Mouse (Mus musculus): ENCODE data around the gene Nubp2. TPM values are rescaled to one million over a fixed set of nuclear protein-coding genes. Genes with fewer than 3 reads are reported as not detected.
A peak's percentile ranks its signal among the peaks of the same experiment; 100 is the strongest.

The Nubp2 gene
- polyA plus RNA-seq (2015; fragmentation: Nextera tagmentation; extraction: Ambion mirVana) = 28.6 and 42.8 TPM in 2 replicates

DNA sequence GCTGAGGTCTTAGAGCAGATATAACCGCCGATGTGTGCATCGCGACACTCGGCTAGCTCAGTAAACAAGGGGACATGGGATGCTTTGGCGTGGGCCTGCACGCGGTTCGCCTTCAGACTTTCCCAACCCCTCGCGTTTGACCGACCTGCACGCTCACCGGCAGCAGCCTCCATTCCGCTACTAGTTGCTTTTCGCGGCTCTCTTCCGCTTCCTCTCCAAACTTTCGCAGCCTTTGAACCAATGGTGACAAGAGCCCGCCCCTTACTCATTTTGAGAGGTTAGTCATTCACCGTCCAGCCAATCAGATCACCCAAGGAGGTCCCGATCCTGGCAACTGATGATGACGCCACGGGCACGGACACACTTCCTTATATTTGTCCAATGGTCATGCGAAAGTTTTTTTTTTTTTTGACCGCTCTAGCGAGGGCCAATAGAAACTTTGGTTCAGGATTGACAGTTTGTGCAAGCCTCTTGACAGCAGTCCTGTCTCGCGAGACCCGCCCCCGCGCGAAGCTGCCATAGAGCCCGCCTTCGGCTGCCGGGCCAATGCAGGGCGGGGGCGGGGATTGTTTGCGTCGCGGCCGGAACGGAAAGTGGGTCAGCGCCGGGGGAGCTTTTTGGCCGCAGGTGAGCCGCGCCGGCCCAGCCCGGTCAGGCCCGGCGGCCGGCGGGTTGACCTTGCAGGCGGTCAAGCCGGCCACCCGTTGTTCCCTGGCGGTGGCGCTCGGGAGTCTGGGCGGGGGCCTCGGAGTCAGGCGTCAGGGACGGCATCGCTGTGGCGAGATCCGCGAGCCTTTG, at the start of gene Nubp2, which contains the start of gene Spsb3:
TSS of gene Nubp2 (minus strand) at position 216 of the 798 bp plus-strand sequence.
TSS of gene Spsb3 (plus strand) at position 510 of the 798 bp plus-strand sequence.
- peak within 1 kb of the TSS; percentile 81 for H3K27ac ChIP-seq
- H3K27me3 ChIP-seq = no peaks in the 10 kb centered on the region
- peaks cover 23% of the 10 kb centered on the region for H3K4me1 ChIP-seq (replicated peaks)
- WGBS = under 1% methylated on average over 69 of the region's 69 CpGs
- H3K36me3 ChIP-seq = peaks cover 25% of the 10 kb centered on the region
- peak; percentile 96 for ATAC-seq (replicated peaks; ENCODE audit: insufficient number of reproducible peaks, insufficient read depth, low FRiP score, low read depth)
- H3K9me3 ChIP-seq (replicated peaks) = no peaks in the 10 kb centered on the region
- peak within 1 kb of the TSS; percentile 94 for H3K4me3 ChIP-seq
- H3K4me2 ChIP-seq = peak within 1 kb of the TSS; percentile 94
- H3K9ac ChIP-seq = peak within 1 kb of the TSS; percentile 88

DNA sequence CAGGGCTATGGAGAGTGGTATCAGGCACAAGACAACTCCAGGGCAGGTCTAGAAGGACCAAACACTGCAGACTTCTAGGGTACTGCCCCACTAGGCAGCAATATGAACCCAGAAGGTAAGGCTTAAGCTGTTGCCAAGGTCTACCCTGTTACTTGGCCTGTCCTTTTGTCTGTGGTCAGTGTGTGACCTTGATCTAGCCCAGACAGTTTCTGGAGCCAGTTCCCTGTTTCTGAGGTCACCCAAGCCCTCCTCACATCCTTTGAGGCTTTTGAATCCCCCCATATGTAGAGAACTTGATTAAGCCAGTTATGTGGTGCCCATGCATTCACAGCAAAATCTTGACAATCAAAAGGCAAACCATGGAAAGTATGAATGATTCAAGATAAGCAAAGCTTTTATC, 49.5 kb upstream of the Nubp2 start:
- peak overlapping the region; percentile 92; the same call in 1 of the 2 replicates for H3K9ac ChIP-seq
- H3K27ac ChIP-seq = peak overlapping the region; percentile 87; the same call in 1 of the 2 replicates
- H3K27me3 ChIP-seq = no peaks in the 10 kb centered on the region

DNA sequence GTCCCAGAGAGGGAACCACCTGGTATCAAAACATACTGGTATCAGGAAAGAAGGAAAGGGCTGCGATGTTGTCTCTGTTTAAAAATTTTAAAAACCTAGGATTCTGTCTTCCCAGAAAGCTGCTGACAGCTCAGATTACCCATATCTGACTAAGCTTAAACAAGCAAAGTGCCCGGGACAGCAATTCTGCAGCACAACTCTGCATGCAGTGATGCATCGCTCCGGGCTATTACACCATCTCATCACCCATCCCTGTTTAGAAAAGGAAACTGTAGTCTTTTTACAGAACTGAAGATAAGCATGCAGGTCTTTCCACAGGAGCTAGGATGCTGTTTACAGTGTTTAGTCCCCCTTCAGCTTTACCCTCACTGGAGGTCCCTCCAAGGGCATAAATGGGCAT, 48.8 kb upstream of the Nubp2 start:
- H3K9me3 ChIP-seq (replicated peaks) = no peaks in the 10 kb centered on the region
- H3K4me1 ChIP-seq (replicated peaks) = peaks cover 29% of the 10 kb centered on the region
- H3K27ac ChIP-seq = no peak overlapping the region
- WGBS = 39% methylated on average over 4 of the region's 4 CpGs
- H3K36me3 ChIP-seq = no peaks in the 10 kb centered on the region
- H3K9ac ChIP-seq = peak overlapping the region; percentile 92
- ATAC-seq (replicated peaks; ENCODE audit: insufficient number of reproducible peaks, insufficient read depth, low FRiP score, low read depth) = no peak
- H3K4me2 ChIP-seq = peak overlapping the region; percentile 87
- no peaks in the 10 kb centered on the region for H3K27me3 ChIP-seq
- H3K4me3 ChIP-seq = peak overlapping the region; percentile 99

More for the DNA sequence above, 49.5 kb upstream of the Nubp2 start:
- H3K4me1 ChIP-seq (replicated peaks) = peaks cover 29% of the 10 kb centered on the region
- H3K9me3 ChIP-seq (replicated peaks) = no peaks in the 10 kb centered on the region
- ATAC-seq (replicated peaks; ENCODE audit: insufficient number of reproducible peaks, insufficient read depth, low FRiP score, low read depth) = no peak
- peak overlapping the region; percentile 87 for H3K4me2 ChIP-seq
- H3K4me3 ChIP-seq = peak overlapping the region; percentile 99
- H3K36me3 ChIP-seq = no peaks in the 10 kb centered on the region

DNA sequence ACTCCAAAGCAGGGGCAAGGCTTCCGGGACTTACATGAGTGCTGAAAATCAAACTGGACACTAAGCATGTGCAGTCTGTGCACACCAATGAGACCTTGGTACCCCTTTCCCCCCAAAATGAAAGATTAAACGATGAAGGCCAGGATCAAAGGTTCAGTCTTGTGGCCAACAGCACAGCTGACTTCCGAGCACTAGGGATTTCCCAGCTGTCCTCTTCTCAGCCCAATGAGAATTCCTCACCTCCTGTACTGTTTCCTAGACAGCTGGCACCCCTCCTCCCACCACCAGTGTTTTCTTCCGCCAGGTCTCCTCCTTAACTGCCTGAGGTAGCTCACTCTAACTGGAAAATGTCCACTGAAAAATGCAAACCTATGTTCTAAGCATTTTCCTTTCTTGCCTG, 47.0 kb upstream of the Nubp2 start:
- no peak overlapping the region for H3K4me3 ChIP-seq
- H3K27ac ChIP-seq = no peak overlapping the region
- peaks cover 29% of the 10 kb centered on the region for H3K4me1 ChIP-seq (replicated peaks)
- H3K9ac ChIP-seq = no peak overlapping the region
- 75% methylated on average over 4 of the region's 4 CpGs for WGBS
- H3K36me3 ChIP-seq = no peaks in the 10 kb centered on the region
- no peak for ATAC-seq (replicated peaks; ENCODE audit: insufficient number of reproducible peaks, insufficient read depth, low FRiP score, low read depth)
- H3K4me2 ChIP-seq = no peak overlapping the region
- no peaks in the 10 kb centered on the region for H3K9me3 ChIP-seq (replicated peaks)
- H3K27me3 ChIP-seq = no peaks in the 10 kb centered on the region

DNA sequence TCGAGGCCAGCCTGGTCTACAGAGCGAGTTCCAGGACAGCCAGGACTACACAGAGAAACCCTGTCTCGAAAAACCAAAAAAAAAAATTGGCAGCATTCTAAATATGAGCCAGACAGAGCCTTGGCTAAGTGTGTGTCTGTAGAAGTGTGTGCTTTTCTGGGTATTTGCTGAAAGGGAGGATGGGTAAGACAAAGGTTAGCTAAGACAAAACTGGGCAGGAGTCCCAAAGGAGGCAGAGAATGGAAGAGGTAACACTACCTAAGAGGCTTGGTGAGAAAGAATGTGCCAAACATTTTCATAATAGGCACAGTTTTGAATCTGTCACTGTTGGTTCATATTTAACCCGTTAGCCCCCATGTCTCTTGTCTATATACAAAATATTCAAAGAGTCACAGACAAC, 46.3 kb upstream of the Nubp2 start:
- Histone ChIP-seq H3K9me3 (replicated peaks) (no peaks in the 10 kb centered on the region), H3K4me2 (no peak overlapping the region), H3K27me3 (no peaks in the 10 kb centered on the region), H3K27ac (no peak overlapping the region), H3K36me3 (peaks cover 4% of the 10 kb centered on the region; the same call in 1 of the 2 replicates), H3K4me3 (no peak overlapping the region), H3K9ac (no peak overlapping the region), H3K4me1 (replicated peaks) (peaks cover 29% of the 10 kb centered on the region)
- ATAC-seq (replicated peaks; ENCODE audit: insufficient number of reproducible peaks, insufficient read depth, low FRiP score, low read depth) = no peak
- WGBS = 94% methylated on average over 4 of the region's 4 CpGs

DNA sequence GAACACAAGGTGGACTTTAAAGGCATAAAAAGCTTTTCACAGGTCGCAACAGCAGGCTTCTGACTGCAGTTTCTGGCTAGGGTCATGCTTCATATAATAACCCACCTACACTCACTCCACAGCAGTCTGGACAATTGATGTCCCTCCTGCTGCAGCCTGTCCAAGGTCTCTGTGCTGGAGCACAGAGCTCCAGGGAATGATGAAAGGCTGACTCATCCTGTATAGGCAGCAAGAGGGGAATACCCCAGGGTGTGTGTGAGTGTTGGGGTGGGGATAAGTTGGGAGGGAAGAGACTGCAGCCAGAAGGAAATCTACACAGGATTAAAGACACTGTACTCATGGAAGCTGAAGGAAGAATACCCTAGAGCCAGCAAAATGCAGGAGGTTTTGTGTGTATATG, 43.4 kb upstream of the Nubp2 start:
- H3K27ac ChIP-seq = no peak overlapping the region
- H3K9ac ChIP-seq = no peak overlapping the region
- H3K27me3 ChIP-seq = no peaks in the 10 kb centered on the region
- H3K36me3 ChIP-seq = peaks cover 33% of the 10 kb centered on the region
- no peak overlapping the region for H3K4me2 ChIP-seq
- no peaks in the 10 kb centered on the region for H3K9me3 ChIP-seq (replicated peaks)
- no peak overlapping the region for H3K4me3 ChIP-seq
- H3K4me1 ChIP-seq (replicated peaks) = peaks cover 12% of the 10 kb centered on the region
- WGBS = 57% methylated on average over 1 of the region's 1 CpGs
- ATAC-seq (replicated peaks; ENCODE audit: insufficient number of reproducible peaks, insufficient read depth, low FRiP score, low read depth) = no peak

DNA sequence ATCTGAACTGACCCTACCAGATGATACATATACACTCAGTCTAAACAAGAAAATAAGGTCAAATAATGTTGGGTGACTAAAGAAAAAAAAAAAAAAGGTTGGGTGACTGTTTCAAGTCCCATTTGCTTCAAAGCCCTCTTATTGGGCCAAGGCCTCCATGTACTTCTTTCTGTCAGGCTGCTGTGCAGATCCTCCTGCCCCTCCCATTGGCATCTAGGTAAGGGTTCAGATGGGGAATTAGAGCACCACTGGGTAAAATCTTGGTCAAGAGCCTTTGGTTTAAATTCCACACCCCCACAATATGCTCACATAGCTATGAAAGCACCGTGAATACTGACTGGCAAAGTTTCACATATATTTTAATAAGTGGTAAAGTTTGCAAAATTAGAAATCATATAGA, 37.1 kb upstream of the Nubp2 start:
- no peak overlapping the region for H3K4me3 ChIP-seq
- H3K36me3 ChIP-seq = peaks cover 95% of the 10 kb centered on the region
- no peak overlapping the region for H3K9ac ChIP-seq
- no peak overlapping the region for H3K4me2 ChIP-seq
- H3K4me1 ChIP-seq (replicated peaks) = no peaks in the 10 kb centered on the region
- H3K27ac ChIP-seq = no peak overlapping the region
- no peaks in the 10 kb centered on the region for H3K9me3 ChIP-seq (replicated peaks)
- WGBS = 90% methylated on average over 1 of the region's 1 CpGs
- H3K27me3 ChIP-seq = no peaks in the 10 kb centered on the region
- no peak for ATAC-seq (replicated peaks; ENCODE audit: insufficient number of reproducible peaks, insufficient read depth, low FRiP score, low read depth)

DNA sequence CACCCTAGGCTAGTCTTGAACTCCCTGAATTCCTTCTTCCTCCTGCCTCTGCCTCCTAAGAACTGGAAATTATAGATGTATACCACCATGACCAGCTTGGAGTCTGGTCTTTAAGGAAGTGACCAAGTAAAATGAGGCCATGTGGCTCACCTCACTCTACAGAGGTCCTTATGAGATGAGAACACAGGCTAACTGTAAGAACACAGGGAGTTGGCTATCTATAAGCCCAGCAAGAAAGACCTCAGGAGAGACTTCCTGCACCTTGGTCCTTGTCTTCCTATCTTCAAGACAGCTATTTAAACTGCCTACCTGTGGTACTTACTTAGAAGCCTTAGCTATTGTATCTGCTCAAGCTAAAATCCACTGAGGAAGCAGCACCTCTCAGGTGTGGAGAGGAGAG, 27.8 kb upstream of the Nubp2 start:
- ATAC-seq (replicated peaks; ENCODE audit: insufficient number of reproducible peaks, insufficient read depth, low FRiP score, low read depth) = no peak
- no peaks in the 10 kb centered on the region for H3K4me1 ChIP-seq (replicated peaks)
- no peak overlapping the region for H3K4me2 ChIP-seq
- no peak overlapping the region for H3K9ac ChIP-seq
- H3K9me3 ChIP-seq (replicated peaks) = no peaks in the 10 kb centered on the region
- H3K27ac ChIP-seq = no peak overlapping the region
- no peaks in the 10 kb centered on the region for H3K27me3 ChIP-seq
- H3K36me3 ChIP-seq = peaks cover 97% of the 10 kb centered on the region
- no peak overlapping the region for H3K4me3 ChIP-seq

DNA sequence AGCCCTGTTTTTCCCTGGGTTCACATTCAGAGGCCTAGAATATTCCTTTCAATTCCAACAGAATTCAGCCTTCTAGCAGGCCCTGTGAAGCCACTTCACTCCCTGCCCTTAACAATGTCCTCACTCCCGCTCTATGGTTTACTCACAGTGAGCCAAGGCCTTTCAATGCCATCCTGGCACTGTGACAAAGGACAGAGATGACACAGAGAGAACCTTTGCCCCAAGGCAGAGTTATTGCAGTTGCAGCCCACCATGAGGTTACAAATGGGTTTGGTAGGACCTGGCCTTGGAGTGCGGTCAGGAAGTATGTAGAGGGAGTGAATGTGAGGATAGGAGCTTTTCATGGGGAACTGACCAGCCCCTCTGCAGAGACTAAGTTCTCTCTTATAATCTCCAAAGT, 21.4 kb upstream of the Nubp2 start:
- 88% methylated on average over 2 of the region's 2 CpGs for WGBS
- no peak overlapping the region for H3K4me3 ChIP-seq

DNA sequence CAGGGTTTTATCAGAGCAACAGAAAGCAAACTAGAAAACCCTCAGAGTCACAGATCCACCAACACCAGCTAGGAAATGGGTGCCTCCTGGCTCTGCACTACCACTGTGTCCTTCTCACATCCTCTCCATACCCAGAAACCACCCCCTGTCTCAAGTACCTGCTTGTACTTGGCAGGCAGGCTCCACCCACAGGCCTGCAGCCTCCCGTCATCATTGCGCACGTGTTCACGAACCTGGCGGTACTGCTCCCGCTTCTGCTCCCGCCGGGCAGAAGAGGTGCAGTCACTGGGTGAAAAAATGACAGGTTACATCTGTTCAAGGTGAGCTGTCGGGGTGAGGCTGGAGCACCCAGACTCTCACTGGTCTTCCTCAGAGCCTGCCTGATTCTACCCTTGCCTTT, 17.6 kb upstream of the Nubp2 start:
- WGBS = 85% methylated on average over 9 of the region's 9 CpGs

More for the DNA sequence above, 21.4 kb upstream of the Nubp2 start:
- Histone ChIP-seq H3K27ac (no peak overlapping the region), H3K4me1 (replicated peaks) (no peaks in the 10 kb centered on the region), H3K4me2 (no peak overlapping the region), H3K9me3 (replicated peaks) (no peaks in the 10 kb centered on the region), H3K27me3 (no peaks in the 10 kb centered on the region), H3K36me3 (peaks cover 98% of the 10 kb centered on the region), H3K9ac (no peak overlapping the region)
- no peak for ATAC-seq (replicated peaks; ENCODE audit: insufficient number of reproducible peaks, insufficient read depth, low FRiP score, low read depth)

DNA sequence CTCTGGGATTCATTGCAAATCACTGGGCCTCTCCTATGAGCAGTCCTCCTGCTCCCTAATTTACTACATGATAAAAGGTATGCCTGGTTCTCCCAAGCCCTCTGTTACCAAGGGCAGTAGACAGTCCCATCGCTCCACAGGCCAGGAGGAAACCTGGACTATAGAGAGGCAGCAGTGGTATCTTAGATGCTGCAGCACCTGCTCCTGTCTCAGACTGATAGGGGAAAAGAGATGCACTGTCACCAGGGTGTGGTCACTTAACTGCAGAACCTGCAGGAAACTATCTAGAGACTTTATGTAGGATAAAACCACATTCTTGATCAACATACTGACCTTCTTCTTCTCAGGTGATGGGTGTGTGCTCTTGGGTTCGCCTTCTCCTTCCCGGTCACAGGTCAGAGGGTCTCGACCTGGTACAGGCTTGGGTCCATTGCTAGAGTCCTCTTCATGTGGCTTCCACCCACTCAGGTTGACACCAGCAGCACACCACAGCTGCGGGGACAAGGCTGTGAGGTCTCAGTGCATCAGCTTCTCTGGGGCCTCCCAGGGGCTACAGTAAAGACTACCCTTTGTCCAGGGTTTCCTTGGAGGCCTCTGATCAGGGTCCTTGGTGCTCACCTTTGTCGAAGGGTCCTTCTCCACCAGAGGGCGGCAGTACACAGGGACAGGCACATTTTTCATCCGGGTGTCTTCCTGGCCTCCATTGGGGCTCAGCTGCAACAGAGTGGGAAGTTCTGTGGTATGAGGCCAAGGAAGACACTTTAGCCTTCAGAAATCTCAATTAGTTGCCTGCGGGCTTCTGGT, 16.7 kb upstream of the Nubp2 start:
- peaks cover 12% of the 10 kb centered on the region for H3K4me1 ChIP-seq (replicated peaks)
- H3K27me3 ChIP-seq = no peaks in the 10 kb centered on the region
- no peak overlapping the region for H3K4me2 ChIP-seq
- H3K4me3 ChIP-seq = no peak overlapping the region
- 69% methylated on average over 9 of the region's 9 CpGs for WGBS
- no peak for ATAC-seq (replicated peaks; ENCODE audit: insufficient number of reproducible peaks, insufficient read depth, low FRiP score, low read depth)
- peaks cover 99% of the 10 kb centered on the region for H3K36me3 ChIP-seq
- H3K9me3 ChIP-seq (replicated peaks) = no peaks in the 10 kb centered on the region
- H3K9ac ChIP-seq = no peak overlapping the region
- no peak overlapping the region for H3K27ac ChIP-seq

More for the DNA sequence above, 17.6 kb upstream of the Nubp2 start:
- Histone ChIP-seq H3K4me3 (no peak overlapping the region), H3K4me1 (replicated peaks) (peaks cover 5% of the 10 kb centered on the region), H3K4me2 (no peak overlapping the region), H3K36me3 (peaks cover 99% of the 10 kb centered on the region), H3K9me3 (replicated peaks) (no peaks in the 10 kb centered on the region), H3K27me3 (no peaks in the 10 kb centered on the region), H3K9ac (no peak overlapping the region), H3K27ac (no peak overlapping the region)
- no peak for ATAC-seq (replicated peaks; ENCODE audit: insufficient number of reproducible peaks, insufficient read depth, low FRiP score, low read depth)
